Mouse (Mus musculus): ENCODE results near the gene Pnp2. TPM values are rescaled to one million over a fixed set of nuclear protein-coding genes. Genes with fewer than 3 reads are reported as not detected.
A peak's percentile ranks its signal among the peaks of the same experiment; 100 is the strongest.
"Not testable (repeated sequence)": the region's sequence is repeated elsewhere in the genome, so short reads cannot be mapped to it uniquely, and the experiment has no call there.

Gene Pnp2
- total RNA-seq (2014; rRNA removed) (1.00 and 1.7 TPM in 2 replicates), polyA plus RNA-seq (2015; fragmentation: Nextera tagmentation; extraction: Ambion mirVana) (0.78 and 1.6 TPM in 2 replicates)

DNA sequence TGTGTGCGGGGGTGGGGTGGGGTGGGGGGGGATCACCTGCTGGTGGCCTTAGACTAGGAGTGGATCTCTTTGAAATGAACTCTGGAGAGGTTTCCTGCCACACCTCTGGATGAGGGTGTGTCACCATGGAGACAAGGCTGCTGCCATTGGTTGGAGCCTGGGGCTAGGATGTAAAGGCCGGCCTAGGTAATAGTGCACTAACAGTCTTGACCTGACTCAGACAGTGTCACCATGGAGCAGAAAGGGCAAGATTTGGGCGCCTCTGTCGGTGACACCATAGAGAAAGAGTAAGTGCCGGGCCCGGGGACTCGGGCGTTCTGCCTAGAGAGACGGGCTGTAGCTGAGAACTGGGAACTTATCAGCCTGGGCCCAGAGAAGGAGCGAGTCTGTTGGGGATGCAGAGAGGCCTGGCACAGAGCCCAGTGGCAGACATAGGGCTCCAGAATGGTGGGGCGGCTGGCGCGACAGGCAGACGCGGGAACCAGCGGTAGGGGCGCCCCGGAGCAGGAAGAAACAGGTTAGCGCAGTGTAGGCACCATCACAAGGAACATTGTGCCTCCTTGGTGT is at the start of gene Pnp2:
TSS of gene Pnp2 (plus strand) at position 51 of the 567 bp plus-strand sequence.
- TF ChIP-seq CTCF (IDR thresholded peaks at IDR 0.05; ENCODE audit: low read depth), result peak; percentile 35; the same call in 1 of the 2 replicates
- not testable (repeated sequence) for H3K4me3 ChIP-seq (ENCODE audit: low read depth, low read length); H3K9me3 ChIP-seq (ENCODE audit: low read length); H3K27me3 ChIP-seq (ENCODE audit: insufficient read depth, low read length); H3K27ac ChIP-seq (ENCODE audit: low read depth, low read length); H3K36me3 ChIP-seq (ENCODE audit: insufficient read depth); H3K4me1 ChIP-seq (ENCODE audit: insufficient read depth)
- ATAC-seq, result peak; percentile 96
- H3K9ac ChIP-seq, result 0 out of 2 replicates have a peak within 1 kb of the TSS, but pooled peaks have one; percentile 10
- H3K4me2 ChIP-seq (ENCODE audit: low read depth), result peak within 1 kb of the TSS; percentile 34
- peak; percentile 31 for DNase-seq
- 6% methylated on average over 19 of the region's 19 CpGs for WGBS

DNA sequence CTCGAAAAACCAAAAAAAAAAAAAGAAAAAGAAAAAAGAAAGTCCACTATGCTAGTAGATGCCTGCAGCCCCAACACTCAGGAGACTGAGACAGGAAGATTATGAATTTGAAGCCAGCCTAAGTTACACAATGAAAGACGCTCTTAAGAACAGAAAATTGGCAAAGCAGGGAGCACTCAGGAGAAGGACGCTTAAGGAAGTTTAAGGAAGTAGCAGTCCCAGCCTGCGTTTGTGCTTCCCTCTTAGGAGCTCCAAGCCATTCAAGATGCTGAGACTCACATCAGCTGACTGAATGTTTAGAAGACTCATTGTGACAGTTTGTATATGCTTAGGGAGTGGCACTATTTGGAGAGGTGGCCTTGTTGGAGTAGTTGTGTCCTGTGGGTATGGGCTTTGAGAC is 47.7 kb upstream of the Pnp2 start:
- 83% methylated on average over 4 of the region's 4 CpGs for WGBS
- no peaks in the 10 kb centered on the region for H3K27me3 ChIP-seq (ENCODE audit: insufficient read depth, low read length)
- H3K4me2 ChIP-seq (ENCODE audit: low read depth), result no peak overlapping the region
- DNase-seq (no peak), ATAC-seq (no peak)
- no peak overlapping the region for H3K9ac ChIP-seq
- H3K4me3 ChIP-seq (ENCODE audit: low read depth, low read length), result no peak overlapping the region
- no peak for TF ChIP-seq CTCF (IDR thresholded peaks at IDR 0.05; ENCODE audit: low read depth)
- no peak overlapping the region for H3K27ac ChIP-seq (ENCODE audit: low read depth, low read length)
- no peaks in the 10 kb centered on the region for H3K4me1 ChIP-seq (ENCODE audit: insufficient read depth)
- no peaks in the 10 kb centered on the region for H3K9me3 ChIP-seq (ENCODE audit: low read length)
- H3K36me3 ChIP-seq (ENCODE audit: insufficient read depth), result peaks cover 8% of the 10 kb centered on the region; the same call in 1 of the 2 replicates

DNA sequence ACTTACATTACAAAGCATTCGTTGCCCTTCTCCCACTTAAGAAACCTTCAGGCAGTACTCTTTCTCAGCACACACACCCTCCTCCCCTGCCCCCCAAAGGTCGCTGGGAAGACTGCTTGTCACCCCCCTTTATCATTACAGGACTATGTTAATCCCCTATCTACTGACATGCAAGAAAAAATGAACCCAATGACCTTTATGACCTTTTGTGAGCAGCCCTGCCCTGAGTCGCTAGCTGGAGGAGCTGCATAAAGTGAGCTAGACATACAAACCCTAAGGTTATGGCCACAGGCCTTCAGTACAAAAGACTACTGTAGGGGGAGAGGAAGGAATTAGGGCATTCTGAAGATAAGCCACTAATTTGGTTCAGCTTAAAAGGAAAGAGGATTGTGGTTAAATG is 44.4 kb upstream of the Pnp2 start:
- Histone ChIP-seq H3K9me3 (ENCODE audit: low read length) (no peaks in the 10 kb centered on the region), H3K4me3 (ENCODE audit: low read depth, low read length) (no peak overlapping the region), H3K4me2 (ENCODE audit: low read depth) (no peak overlapping the region), H3K27ac (ENCODE audit: low read depth, low read length) (no peak overlapping the region), H3K9ac (no peak overlapping the region), H3K27me3 (ENCODE audit: insufficient read depth, low read length) (no peaks in the 10 kb centered on the region), H3K36me3 (ENCODE audit: insufficient read depth) (peaks cover 34% of the 10 kb centered on the region), H3K4me1 (ENCODE audit: insufficient read depth) (no peaks in the 10 kb centered on the region)
- TF ChIP-seq CTCF (IDR thresholded peaks at IDR 0.05; ENCODE audit: low read depth), result no peak
- ATAC-seq, result no peak
- WGBS, result 54% methylated on average over 3 of the region's 3 CpGs
- DNase-seq, result no peak

DNA sequence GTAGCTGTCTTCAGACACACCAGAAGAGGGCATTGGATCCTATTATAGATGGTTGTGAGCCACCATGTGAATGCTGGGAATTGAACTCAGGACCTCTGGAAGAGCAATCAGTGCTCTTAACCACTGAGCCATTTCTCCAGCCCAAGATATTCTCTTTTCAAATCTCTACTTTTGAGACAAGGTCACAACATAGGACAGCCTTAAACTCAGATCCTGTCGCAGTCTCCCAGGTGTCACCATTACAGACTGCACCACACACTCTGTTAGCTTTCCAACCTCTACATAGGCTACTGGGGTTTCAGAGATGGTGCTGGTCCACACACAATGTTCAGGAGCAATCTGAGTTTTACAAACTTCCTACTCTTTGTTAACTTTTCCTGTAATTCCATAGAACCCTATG is 32.4 kb upstream of the Pnp2 start:
- Histone ChIP-seq H3K36me3 (ENCODE audit: insufficient read depth) (peaks cover 30% of the 10 kb centered on the region), H3K4me3 (ENCODE audit: low read depth, low read length) (peak overlapping the region; percentile 70; the same call in 1 of the 2 replicates), H3K9ac (0 out of 2 replicates have a peak overlapping the region, but pooled peaks have one; percentile 62), H3K4me1 (ENCODE audit: insufficient read depth) (peaks cover 12% of the 10 kb centered on the region; the same call in 1 of the 2 replicates), H3K4me2 (ENCODE audit: low read depth) (peak overlapping the region; percentile 84)
- H3K27ac ChIP-seq (ENCODE audit: low read depth, low read length); ATAC-seq; H3K9me3 ChIP-seq (ENCODE audit: low read length); DNase-seq; H3K27me3 ChIP-seq (ENCODE audit: insufficient read depth, low read length): not testable (repeated sequence)
- 71% methylated on average over 1 of the region's 1 CpGs for WGBS

DNA sequence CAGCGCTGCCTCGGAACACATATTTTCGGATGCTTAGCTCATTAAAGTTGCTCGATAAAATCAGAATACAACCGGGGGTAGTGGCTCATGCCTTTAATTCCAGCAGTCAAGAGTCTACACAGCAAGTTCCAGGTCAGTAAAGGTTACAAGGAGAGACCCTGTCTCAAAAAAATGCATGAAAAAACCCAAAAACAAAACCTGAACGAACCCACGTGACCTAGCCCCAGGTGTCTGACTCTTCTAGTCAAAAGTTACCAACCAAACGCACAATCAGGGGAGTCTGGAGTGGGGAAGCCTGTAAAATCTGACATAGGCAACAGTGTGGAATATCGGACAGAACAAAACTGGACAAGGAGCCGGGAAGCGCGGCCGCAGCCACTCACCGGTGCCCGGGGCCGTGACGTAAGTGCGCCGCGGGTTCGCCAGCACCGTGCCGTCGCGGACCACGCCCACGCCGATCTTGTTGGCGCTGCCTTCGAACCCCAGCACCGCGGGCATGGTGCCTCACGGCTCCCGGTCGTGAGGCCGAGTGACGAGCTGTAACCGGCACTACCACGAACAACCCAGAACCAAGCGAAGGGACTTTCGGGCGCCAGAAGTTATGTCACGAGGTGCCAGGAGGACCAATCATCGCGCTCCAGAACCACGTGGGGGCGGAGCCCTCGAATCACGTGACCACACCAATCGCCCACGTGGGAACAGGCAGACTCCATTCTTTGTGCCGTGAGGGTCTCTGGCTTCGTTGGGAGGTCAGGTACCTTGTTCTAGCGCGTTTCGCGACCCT is 31.3 kb upstream of the Pnp2 start, which contains the start of the genes Osgep and Apex1:
TSS of gene Osgep (minus strand) at position 613 of the 784 bp plus-strand sequence.
TSS of gene Apex1 (plus strand) at position 688 of the 784 bp plus-strand sequence.
- H3K9ac ChIP-seq, result peak within 1 kb of the TSS; percentile 62
- peaks cover 15% of the 10 kb centered on the region for H3K4me1 ChIP-seq (ENCODE audit: insufficient read depth)
- H3K4me3 ChIP-seq (ENCODE audit: low read depth, low read length), result peak within 1 kb of the TSS; percentile 70
- H3K36me3 ChIP-seq (ENCODE audit: insufficient read depth), result peaks cover 27% of the 10 kb centered on the region
- H3K9me3 ChIP-seq (ENCODE audit: low read length), result no peaks in the 10 kb centered on the region
- H3K4me2 ChIP-seq (ENCODE audit: low read depth), result peak within 1 kb of the TSS; percentile 84
- ATAC-seq (peak; percentile 97), DNase-seq (peak; percentile 99)
- peak within 1 kb of the TSS; percentile 83 for H3K27ac ChIP-seq (ENCODE audit: low read depth, low read length)
- no peaks in the 10 kb centered on the region for H3K27me3 ChIP-seq (ENCODE audit: insufficient read depth, low read length)
- 0 out of 2 replicates have a peak, but pooled peaks have one; percentile 4 for TF ChIP-seq CTCF (IDR thresholded peaks at IDR 0.05; ENCODE audit: low read depth)
- WGBS, result under 1% methylated on average over 57 of the region's 57 CpGs

DNA sequence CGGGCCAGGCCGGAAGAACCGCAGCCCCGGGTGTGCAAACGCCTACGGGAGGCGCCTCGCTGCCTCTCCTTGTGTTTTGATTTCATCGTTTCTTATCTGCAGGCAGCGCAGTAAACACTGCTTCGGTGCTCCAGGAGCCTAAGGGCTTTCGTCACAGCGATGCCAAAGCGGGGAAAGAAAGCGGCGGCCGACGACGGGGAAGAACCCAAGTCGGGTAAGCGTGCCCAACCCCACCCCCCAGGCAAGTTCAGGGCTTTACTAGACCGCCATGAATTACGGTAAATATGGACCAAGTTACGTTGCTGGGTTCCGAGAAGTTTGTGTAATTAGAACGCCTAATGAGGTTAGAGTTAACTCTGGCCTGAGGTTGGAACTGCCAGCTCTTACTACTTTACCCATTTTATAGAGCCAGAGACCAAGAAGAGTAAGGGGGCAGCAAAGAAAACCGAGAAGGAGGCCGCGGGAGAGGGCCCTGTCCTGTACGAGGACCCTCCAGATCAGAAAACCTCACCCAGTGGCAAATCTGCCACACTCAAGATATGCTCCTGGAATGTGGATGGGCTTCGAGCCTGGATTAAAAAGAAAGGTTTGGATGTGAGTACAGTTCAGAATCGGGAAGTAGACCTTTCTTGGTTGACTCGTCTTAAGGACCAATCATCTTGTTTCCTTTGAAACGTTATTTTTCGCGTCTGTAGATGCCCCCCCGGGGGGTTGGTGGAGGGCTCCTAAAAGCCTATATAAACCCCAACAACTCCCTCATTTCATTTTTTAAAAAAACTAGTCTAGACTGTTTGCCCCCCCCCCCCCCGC is 30.5 kb upstream of the Pnp2 start:
- Histone ChIP-seq H3K27ac (ENCODE audit: low read depth, low read length) (peak overlapping the region; percentile 83), H3K27me3 (ENCODE audit: insufficient read depth, low read length) (no peaks in the 10 kb centered on the region), H3K9ac (peak overlapping the region; percentile 62), H3K4me1 (ENCODE audit: insufficient read depth) (peaks cover 20% of the 10 kb centered on the region), H3K4me2 (ENCODE audit: low read depth) (peak overlapping the region; percentile 84), H3K4me3 (ENCODE audit: low read depth, low read length) (peak overlapping the region; percentile 70), H3K36me3 (ENCODE audit: insufficient read depth) (peaks cover 27% of the 10 kb centered on the region), H3K9me3 (ENCODE audit: low read length) (no peaks in the 10 kb centered on the region)
- DNase-seq (no peak), ATAC-seq (peak; percentile 52)
- 2% methylated on average over 38 of the region's 38 CpGs for WGBS
- TF ChIP-seq CTCF (IDR thresholded peaks at IDR 0.05; ENCODE audit: low read depth), result no peak

All from forebrain, postnatal 0 days (tissue).